14 mouse cellular contexts compared by ENCODE assay signal in genomic region chr15:86419620-86420019, GRCm38 (mm10).
A peak's percentile ranks its signal among the peaks of the same experiment; 100 is the strongest.
DNase-seq lines count a peak whose midpoint lies in the region; ATAC-seq lines count a peak whose summit lies in the region.
"Had no signal": no experiment of that assay in that cellular context is flagged by ENCODE, and none has a peak within 500 bp of the region (broad histone marks: within the 10 kb centered on the region; RNA-seq: fewer than 3 reads in every experiment).

No protein-coding gene starts in this region.

- no peak overlapping the region for H3K9ac ChIP-seq in embryonic facial prominence, embryonic 15.5 days
- H3K9ac ChIP-seq in hindbrain, embryonic 16.5 days (ENCODE audit: low read depth, low read length) = no peak overlapping the region
- H3K9ac ChIP-seq in neural tube, embryonic 11.5 days (ENCODE audit: low read length) = no peak overlapping the region
- H3K9ac ChIP-seq: lung, embryonic 14.5 days had no signal

- H3K9me3 ChIP-seq in embryonic facial prominence, embryonic 15.5 days (replicated peaks) = no peaks in the 10 kb centered on the region
- no peaks in the 10 kb centered on the region for H3K9me3 ChIP-seq in hindbrain, embryonic 16.5 days (ENCODE audit: control insufficient read depth, low read length)
- H3K9me3 ChIP-seq in neural tube, embryonic 11.5 days (ENCODE audit: control insufficient read depth, low read length) = no peaks in the 10 kb centered on the region

- no peak overlapping the region for H3K27ac ChIP-seq in embryonic facial prominence, embryonic 15.5 days (replicated peaks)
- H3K27ac ChIP-seq in hindbrain, embryonic 16.5 days (ENCODE audit: low read depth, low read length) = no peak overlapping the region; the same call in 1 of the 2 replicates
- peak overlapping the region; percentile 36; the same call in 1 of the 2 replicates for H3K27ac ChIP-seq in neural tube, embryonic 11.5 days (ENCODE audit: low read depth, low read length)

- 80% methylated on average over 6 of the region's 6 CpGs for WGBS in embryonic facial prominence, embryonic 15.5 days
- WGBS in hindbrain, embryonic 16.5 days = 20% methylated on average over 6 of the region's 6 CpGs
- WGBS in neural tube, embryonic 11.5 days = 43% methylated on average over 6 of the region's 6 CpGs

- no peaks in the 10 kb centered on the region for H3K36me3 ChIP-seq in embryonic facial prominence, embryonic 15.5 days
- H3K36me3 ChIP-seq in hindbrain, embryonic 16.5 days (ENCODE audit: control insufficient read depth, insufficient read depth, low read length) = no peaks in the 10 kb centered on the region
- H3K36me3 ChIP-seq in neural tube, embryonic 11.5 days (ENCODE audit: control insufficient read depth, insufficient read depth, low read length) = no peaks in the 10 kb centered on the region

- H3K4me2 ChIP-seq in embryonic facial prominence, embryonic 15.5 days (replicated peaks) = no peak overlapping the region
- no peak overlapping the region for H3K4me2 ChIP-seq in hindbrain, embryonic 16.5 days (ENCODE audit: low read length)
- H3K4me2 ChIP-seq in neural tube, embryonic 11.5 days (ENCODE audit: low read depth) = no peak overlapping the region
- H3K4me2 ChIP-seq: heart, embryonic 11.5 days; lung, embryonic 14.5 days had no signal

- peak; percentile 32 to 33 for DNase-seq in cerebellum, postnatal 14 days
- DNase-seq in cerebellum, adult 11 months = no peak
- DNase-seq in neural tube, embryonic 11.5 days (ENCODE audit: low spot score) = peak; percentile 67
- DNase-seq in heart, postnatal 36 days = no peak
- DNase-seq in gastrocnemius, adult 18-20 months (ENCODE audit: low spot score) = no peak
- DNase-seq: lung, embryonic 14.5 days; right cerebral cortex, postnatal 4 days had no signal

- H3K4me1 ChIP-seq in embryonic facial prominence, embryonic 15.5 days = no peaks in the 10 kb centered on the region
- H3K4me1 ChIP-seq in hindbrain, embryonic 16.5 days (ENCODE audit: control insufficient read depth, insufficient read depth, low read depth, low read length) = peaks cover 28% of the 10 kb centered on the region
- no peaks in the 10 kb centered on the region; the same call in 1 of the 2 replicates for H3K4me1 ChIP-seq in neural tube, embryonic 11.5 days (ENCODE audit: control insufficient read depth, insufficient read depth, low read length)

- no peak overlapping the region for H3K4me3 ChIP-seq in embryonic facial prominence, embryonic 15.5 days (replicated peaks)
- H3K4me3 ChIP-seq in hindbrain, embryonic 16.5 days (ENCODE audit: low read length) = no peak overlapping the region
- no peak overlapping the region for H3K4me3 ChIP-seq in neural tube, embryonic 11.5 days (ENCODE audit: low read depth, low read length)
- H3K4me3 ChIP-seq: erythroblast, embryonic 14.5 days; myocyte had no signal

- no peaks in the 10 kb centered on the region for H3K27me3 ChIP-seq in embryonic facial prominence, embryonic 15.5 days
- H3K27me3 ChIP-seq in hindbrain, embryonic 16.5 days (replicated peaks; ENCODE audit: control insufficient read depth, insufficient read depth, low read length) = no peaks in the 10 kb centered on the region
- H3K27me3 ChIP-seq in neural tube, embryonic 11.5 days (ENCODE audit: control insufficient read depth, insufficient read depth, low read length) = no peaks in the 10 kb centered on the region

- 0 out of 2 replicates have a peak, but pooled peaks have one; percentile 34 for ATAC-seq in embryonic facial prominence, embryonic 15.5 days (ENCODE audit: insufficient number of reproducible peaks, low FRiP score, low TSS enrichment, low read depth)
- peak; percentile 92 for ATAC-seq in hindbrain, embryonic 16.5 days
- peak; percentile 76 for ATAC-seq in neural tube, embryonic 11.5 days (ENCODE audit: insufficient read depth, low FRiP score, low TSS enrichment)
- no peak for ATAC-seq in frontal cortex, adult (ENCODE audit: low TSS enrichment)
- ATAC-seq: intestine, postnatal 0 days had no signal

- intact Hi-C loops in heart, postnatal 36 days (cut with DNase I) = no loop called here

Comparison
In these comparisons a context has a peak if more than half of its experiments do, and no peak if none do; other contexts are left out.
1. DNase-seq: peak in cerebellum, postnatal 14 days (2 of 2) and neural tube, embryonic 11.5 days (single experiment); none in cerebellum, adult 11 months (single experiment), heart, postnatal 36 days (0 of 2) and gastrocnemius, adult 18-20 months (single experiment).